Mouse (Mus musculus) heart, embryonic 12.5 days (tissue): ENCODE data around the gene Clp1. TPM values are rescaled to one million over a fixed set of nuclear protein-coding genes. Genes with fewer than 3 reads are reported as not detected.
A peak's percentile ranks its signal among the peaks of the same experiment; 100 is the strongest.

ENCODE experiments used
- ATAC-seq: fragments of 200-750 bp; cut with Nextera tagmentation; 2 replicates; pipeline ENCODE4 v1.8.0; 2017; ENCODE audit warnings: moderate TSS enrichment, moderate library complexity; ENCODE audit not compliant: insufficient number of reproducible peaks, low FRiP score
- H3K27ac ChIP-seq: fragments of 300-500 bp; sonication (generic); 2 replicates; pipeline ENCODE4 v1.5.1; 2016; ENCODE audit warnings: mild to moderate bottlenecking, moderate library complexity; ENCODE audit not compliant: poor library complexity, severe bottlenecking
- H3K27me3 ChIP-seq: fragments of 300-500 bp; sonication (generic); replicated peaks from 2 replicates; pipeline ENCODE4 v1.6.1; 2016; ENCODE audit warnings: mild to moderate bottlenecking, moderate library complexity
- H3K36me3 ChIP-seq: fragments of 300-500 bp; sonication (generic); 2 replicates; pipeline ENCODE4 v1.6.1; 2016; ENCODE audit warnings: mild to moderate bottlenecking, moderate library complexity
- H3K4me1 ChIP-seq: fragments of 300-500 bp; sonication (generic); replicated peaks from 2 replicates; pipeline ENCODE4 v1.6.1; 2016; ENCODE audit warnings: mild to moderate bottlenecking
- H3K4me2 ChIP-seq: fragments of 300-500 bp; sonication (generic); 2 replicates; pipeline ENCODE4 v1.6.1; 2016; ENCODE audit warnings: mild to moderate bottlenecking, moderate library complexity
- H3K4me3 ChIP-seq: fragments of 300-500 bp; sonication (generic); 2 replicates; pipeline ENCODE4 v1.5.1; 2016; ENCODE audit warnings: mild to moderate bottlenecking
- H3K9ac ChIP-seq: fragments of 300-500 bp; sonication (generic); 2 replicates; pipeline ENCODE4 v1.6.1; 2016; ENCODE audit warnings: mild to moderate bottlenecking, moderate library complexity
- H3K9me3 ChIP-seq: fragments of 300-500 bp; sonication (generic); replicated peaks from 2 replicates; pipeline ENCODE4 v1.6.1; 2016; ENCODE audit warnings: mild to moderate bottlenecking, moderate library complexity
- WGBS: fragments of 180-500 bp; shearing (Covaris S2); methylation state at CpG from one replicate; pipeline ENCODE4 v1.1.7; 2016; 5-methylcytosine and 5-hydroxymethylcytosine counted together
- polyA plus RNA-seq: library from polyadenylated mRNA; unstranded; fragments of >200 nt; fragmentation: Nextera tagmentation; extraction: Ambion mirVana; gene quantifications from 2 replicates; pipeline ENCODE4 v1.2.1, GENCODE M21; 2016

The Clp1 gene
- polyA plus RNA-seq, 1 experiment from 2014 or later: 23.6 TPM

DNA sequence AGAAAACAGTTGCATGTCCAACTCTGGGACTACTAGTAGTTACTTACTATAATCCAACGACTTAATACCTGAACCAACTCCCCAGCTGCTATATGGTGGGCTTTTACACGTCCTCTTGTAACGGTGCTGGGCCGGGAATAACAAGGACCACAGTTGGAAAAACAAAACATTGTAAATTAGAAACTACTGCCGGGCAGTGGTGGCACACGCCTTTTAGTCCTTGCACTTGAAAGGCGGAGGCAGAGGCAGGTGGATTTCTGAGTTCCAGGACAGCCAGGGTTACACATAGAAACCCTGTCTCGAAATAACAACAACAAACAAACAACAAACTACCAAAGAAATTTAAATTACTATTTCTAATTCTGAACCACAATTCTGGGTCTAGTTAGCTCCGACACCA lies 434 bp downstream of the Clp1 start:
- no peak overlapping the region for H3K27ac ChIP-seq
- ATAC-seq: no peak
- 3% methylated on average over 9 of the region's 9 CpGs for WGBS

DNA sequence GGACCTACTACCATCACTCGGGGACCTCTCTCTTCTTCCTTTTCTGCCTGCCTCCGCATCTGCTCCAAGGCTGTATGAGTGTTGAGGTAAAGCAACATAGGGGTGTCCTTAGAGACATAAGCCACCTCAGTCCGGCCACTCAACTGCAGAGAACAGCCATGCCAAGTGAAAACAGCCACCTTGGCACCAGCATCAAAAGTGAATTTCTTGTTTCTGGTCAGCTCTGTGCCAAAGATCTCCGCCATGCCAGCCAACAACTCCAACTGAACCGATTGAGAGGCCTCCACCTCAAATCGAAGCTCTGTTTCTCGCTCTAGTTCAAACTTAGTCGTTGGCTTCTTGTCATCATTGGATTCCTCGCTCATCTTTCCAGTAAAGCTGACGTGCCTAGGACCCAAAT lies 1.4 kb downstream of the Clp1 start:
- H3K27me3 ChIP-seq: no peaks in the 10 kb centered on the region
- ATAC-seq: no peak
- H3K4me3 ChIP-seq: no peak overlapping the region
- H3K9ac ChIP-seq: peak overlapping the region; percentile 41; the same call in 1 of the 2 replicates
- H3K27ac ChIP-seq: no peak overlapping the region
- peaks cover 33% of the 10 kb centered on the region for H3K36me3 ChIP-seq
- 90% methylated on average over 10 of the region's 10 CpGs for WGBS
- H3K4me1 ChIP-seq: peaks cover 17% of the 10 kb centered on the region
- H3K4me2 ChIP-seq: peak overlapping the region; percentile 81
- no peaks in the 10 kb centered on the region for H3K9me3 ChIP-seq

More for the DNA sequence above, 434 bp downstream of the Clp1 start:
- H3K4me2 ChIP-seq: peak overlapping the region; percentile 81
- peak overlapping the region; percentile 82 for H3K9ac ChIP-seq
- H3K4me1 ChIP-seq: peaks cover 17% of the 10 kb centered on the region
- H3K9me3 ChIP-seq: no peaks in the 10 kb centered on the region
- peaks cover 26% of the 10 kb centered on the region for H3K36me3 ChIP-seq
- peak overlapping the region; percentile 67 for H3K4me3 ChIP-seq
- H3K27me3 ChIP-seq: no peaks in the 10 kb centered on the region

DNA sequence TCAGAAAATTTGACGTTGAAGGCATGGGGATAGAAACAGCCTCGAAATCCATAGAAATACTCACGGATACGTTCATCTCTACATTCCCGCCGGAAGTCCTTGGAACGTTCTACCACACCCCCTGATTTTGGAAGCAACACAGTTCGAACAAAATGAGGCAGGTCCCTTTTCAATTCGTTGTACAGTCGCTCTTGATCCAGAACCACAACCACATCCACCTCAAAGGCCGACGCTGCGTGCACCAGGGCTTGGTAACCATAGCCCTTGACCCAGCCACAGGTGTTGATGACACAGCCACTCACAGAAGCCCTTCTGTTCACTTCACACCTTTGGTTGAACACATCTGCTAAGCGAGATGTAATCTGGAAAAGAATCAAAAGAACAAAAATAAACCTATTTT lies 3.3 kb downstream of the Clp1 start:
- ATAC-seq: no peak
- no peak overlapping the region for H3K9ac ChIP-seq
- H3K9me3 ChIP-seq: no peaks in the 10 kb centered on the region
- H3K4me2 ChIP-seq: no peak overlapping the region
- no peak overlapping the region for H3K4me3 ChIP-seq
- WGBS: 91% methylated on average over 14 of the region's 14 CpGs
- peaks cover 17% of the 10 kb centered on the region for H3K4me1 ChIP-seq
- H3K27me3 ChIP-seq: no peaks in the 10 kb centered on the region
- peaks cover 33% of the 10 kb centered on the region for H3K36me3 ChIP-seq
- H3K27ac ChIP-seq: no peak overlapping the region

DNA sequence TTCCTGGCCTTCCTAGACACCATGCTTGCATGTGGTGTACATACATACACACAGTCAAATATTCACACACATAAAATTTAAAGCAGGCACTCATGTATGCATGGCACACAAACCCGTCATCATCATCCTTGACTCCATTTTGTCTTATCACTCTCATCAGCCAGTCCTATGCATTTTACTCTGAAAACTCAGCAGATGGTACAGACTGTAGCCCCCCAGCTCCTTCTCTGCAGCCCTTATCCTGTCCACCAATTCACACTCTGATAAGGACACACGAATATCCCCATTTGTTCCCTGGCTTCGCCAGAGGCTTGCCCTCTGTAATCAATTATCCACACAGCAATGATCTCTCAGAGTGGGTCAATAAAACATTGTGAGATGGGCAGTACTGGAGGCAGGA lies 6.0 kb downstream of the Clp1 start:
- Histone ChIP-seq H3K9ac (no peak overlapping the region), H3K9me3 (no peaks in the 10 kb centered on the region), H3K4me2 (no peak overlapping the region), H3K27ac (no peak overlapping the region), H3K36me3 (peaks cover 33% of the 10 kb centered on the region), H3K4me1 (peaks cover 22% of the 10 kb centered on the region), H3K27me3 (no peaks in the 10 kb centered on the region), H3K4me3 (no peak overlapping the region)
- no peak for ATAC-seq
- 66% methylated on average over 3 of the region's 3 CpGs for WGBS

DNA sequence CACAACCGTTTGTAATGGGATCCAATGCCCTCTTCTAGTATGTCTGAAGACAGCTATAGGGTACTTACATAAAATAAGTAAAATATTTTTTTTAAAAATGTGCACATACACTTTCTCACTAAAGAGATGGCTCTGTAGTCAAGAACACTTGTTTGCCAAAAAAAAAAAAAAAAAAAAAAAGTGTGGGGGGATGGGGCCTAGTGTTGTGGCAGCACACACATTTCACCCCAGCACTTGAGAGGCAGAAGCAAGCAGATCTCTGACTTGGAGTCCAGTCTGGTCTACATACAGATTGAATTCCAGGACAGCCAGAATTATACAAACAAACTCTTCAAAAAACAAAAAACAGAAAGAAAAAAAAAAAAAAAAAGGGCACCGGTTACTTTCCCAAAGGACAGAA lies 6.4 kb downstream of the Clp1 start:
- H3K4me3 ChIP-seq: no peak overlapping the region
- 88% methylated on average over 2 of the region's 2 CpGs for WGBS
- no peaks in the 10 kb centered on the region for H3K9me3 ChIP-seq
- H3K4me2 ChIP-seq: no peak overlapping the region
- H3K9ac ChIP-seq: no peak overlapping the region
- H3K4me1 ChIP-seq: peaks cover 18% of the 10 kb centered on the region
- ATAC-seq: no peak
- H3K27me3 ChIP-seq: no peaks in the 10 kb centered on the region
- peaks cover 32% of the 10 kb centered on the region for H3K36me3 ChIP-seq
- no peak overlapping the region for H3K27ac ChIP-seq

DNA sequence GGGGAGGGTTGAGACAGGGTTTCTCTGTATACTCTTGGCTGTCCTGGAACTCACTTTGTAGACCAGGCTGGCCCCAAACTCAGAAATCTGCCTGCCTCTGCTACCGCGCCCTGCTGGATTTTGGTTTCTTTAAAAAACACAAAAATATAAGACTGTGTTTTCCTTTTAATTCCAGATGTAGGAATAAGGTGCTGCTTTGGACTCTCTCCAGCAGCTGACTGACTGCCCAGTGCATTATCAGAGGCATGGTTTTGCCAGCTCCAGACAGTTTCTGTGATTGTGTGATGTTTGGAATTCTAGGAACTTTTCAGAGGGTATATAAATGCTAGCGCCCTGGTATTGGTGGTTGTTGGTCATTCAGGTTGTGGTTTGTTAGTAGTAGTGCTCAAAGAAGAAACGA lies 9.8 kb downstream of the Clp1 start:
- ATAC-seq: no peak
- Histone ChIP-seq H3K4me1 (peaks cover 21% of the 10 kb centered on the region), H3K27ac (no peak overlapping the region), H3K27me3 (no peaks in the 10 kb centered on the region), H3K9me3 (no peaks in the 10 kb centered on the region), H3K9ac (no peak overlapping the region), H3K4me2 (no peak overlapping the region), H3K4me3 (no peak overlapping the region), H3K36me3 (peaks cover 11% of the 10 kb centered on the region)
- WGBS: 85% methylated on average over 4 of the region's 4 CpGs

DNA sequence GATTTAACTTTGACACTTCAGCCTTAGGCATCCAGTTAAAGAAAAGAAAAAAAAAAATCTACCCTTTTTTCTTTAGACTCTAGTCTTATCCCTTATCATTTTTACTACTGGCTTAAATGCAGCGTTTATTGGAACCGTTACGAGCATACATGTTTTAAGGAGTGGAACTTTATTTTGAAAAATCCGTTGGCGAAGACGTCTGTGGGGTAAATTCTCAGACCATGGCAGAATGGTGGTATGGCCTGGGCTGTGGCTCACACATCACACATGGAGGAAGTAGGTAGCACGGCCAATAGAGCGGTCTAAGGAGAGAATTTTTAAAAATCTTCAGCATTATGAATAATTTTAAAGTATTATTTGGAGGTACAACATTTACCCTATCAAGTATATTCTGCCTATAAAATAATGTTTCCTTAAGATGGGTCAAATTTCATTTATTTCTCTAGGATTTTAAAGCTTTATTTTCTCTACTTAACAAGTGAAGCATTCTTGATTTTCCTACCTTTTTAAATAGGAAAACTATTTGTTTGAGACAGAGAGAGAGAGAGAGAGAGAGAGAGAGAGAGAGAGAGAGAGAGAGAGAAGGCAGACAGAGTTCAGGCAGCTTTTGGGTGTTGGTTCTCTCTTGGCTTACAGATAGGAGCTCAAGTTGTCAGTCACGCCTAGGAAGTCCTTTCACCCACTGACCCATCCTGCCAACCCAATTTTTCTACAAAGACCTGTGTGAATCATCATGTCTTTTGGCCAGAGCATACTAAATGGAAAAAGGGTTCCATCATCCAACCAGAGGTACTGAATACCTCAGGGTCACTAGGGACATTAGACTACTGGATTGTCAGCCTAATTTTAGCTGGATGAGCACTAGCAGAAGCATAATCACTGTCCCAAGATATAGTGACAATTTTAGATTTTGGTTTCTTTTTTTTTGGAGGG lies 10.5 kb downstream of the Clp1 start:
- Histone ChIP-seq H3K27me3 (no peaks in the 10 kb centered on the region), H3K4me3 (peak overlapping the region; percentile 76), H3K4me2 (peak overlapping the region; percentile 92), H3K9me3 (no peaks in the 10 kb centered on the region), H3K9ac (peak overlapping the region; percentile 74), H3K4me1 (peaks cover 23% of the 10 kb centered on the region), H3K36me3 (peaks cover 8% of the 10 kb centered on the region), H3K27ac (peak overlapping the region; percentile 96)
- no peak for ATAC-seq
- 22% methylated on average over 9 of the region's 9 CpGs for WGBS

DNA sequence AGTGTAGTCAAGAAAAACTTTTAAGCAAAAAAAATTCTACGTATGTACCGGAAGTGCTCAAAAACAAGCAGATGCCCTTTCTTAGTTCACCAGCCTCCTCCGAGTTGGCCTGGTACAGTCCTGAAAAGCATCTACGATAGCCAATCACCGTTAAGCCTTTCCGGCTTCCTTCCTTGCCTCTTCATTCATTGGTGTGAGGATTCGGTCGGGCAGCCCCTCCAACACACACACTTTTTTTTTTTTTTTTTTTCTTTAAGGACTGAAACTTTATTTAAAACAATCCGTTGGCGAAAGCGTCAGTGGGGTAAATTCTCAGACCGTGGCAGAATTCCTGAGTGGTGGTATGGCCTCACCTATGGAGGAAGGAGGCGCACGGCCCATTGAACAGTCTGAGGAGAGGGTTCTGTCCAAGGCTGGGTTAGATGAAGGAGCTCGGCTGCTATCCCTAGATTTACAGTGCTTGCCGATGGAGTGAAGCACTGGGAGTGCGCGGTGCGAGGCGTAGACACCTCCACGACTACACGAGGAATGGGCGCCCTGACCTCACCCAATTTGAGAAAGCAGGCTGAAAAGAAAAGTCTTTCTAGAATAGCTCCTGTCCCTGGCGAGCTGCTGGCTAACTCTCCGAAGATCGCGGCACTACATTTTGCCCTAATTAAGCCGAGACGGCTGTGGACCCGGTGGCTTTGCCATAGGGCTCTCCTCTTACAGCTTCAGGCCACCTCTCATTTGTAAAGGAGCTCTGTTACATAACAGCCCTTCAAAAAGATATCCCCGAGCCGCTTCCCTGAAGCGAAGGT lies 11.4 kb downstream of the Clp1 start:
- Histone ChIP-seq H3K27me3 (no peaks in the 10 kb centered on the region), H3K9me3 (no peaks in the 10 kb centered on the region), H3K4me3 (peak overlapping the region; percentile 76), H3K4me2 (peak overlapping the region; percentile 92), H3K9ac (peak overlapping the region; percentile 94), H3K27ac (peak overlapping the region; percentile 96), H3K4me1 (peaks cover 23% of the 10 kb centered on the region), H3K36me3 (peaks cover 2% of the 10 kb centered on the region)
- under 1% methylated on average over 33 of the region's 33 CpGs for WGBS
- ATAC-seq: peak; percentile 93

DNA sequence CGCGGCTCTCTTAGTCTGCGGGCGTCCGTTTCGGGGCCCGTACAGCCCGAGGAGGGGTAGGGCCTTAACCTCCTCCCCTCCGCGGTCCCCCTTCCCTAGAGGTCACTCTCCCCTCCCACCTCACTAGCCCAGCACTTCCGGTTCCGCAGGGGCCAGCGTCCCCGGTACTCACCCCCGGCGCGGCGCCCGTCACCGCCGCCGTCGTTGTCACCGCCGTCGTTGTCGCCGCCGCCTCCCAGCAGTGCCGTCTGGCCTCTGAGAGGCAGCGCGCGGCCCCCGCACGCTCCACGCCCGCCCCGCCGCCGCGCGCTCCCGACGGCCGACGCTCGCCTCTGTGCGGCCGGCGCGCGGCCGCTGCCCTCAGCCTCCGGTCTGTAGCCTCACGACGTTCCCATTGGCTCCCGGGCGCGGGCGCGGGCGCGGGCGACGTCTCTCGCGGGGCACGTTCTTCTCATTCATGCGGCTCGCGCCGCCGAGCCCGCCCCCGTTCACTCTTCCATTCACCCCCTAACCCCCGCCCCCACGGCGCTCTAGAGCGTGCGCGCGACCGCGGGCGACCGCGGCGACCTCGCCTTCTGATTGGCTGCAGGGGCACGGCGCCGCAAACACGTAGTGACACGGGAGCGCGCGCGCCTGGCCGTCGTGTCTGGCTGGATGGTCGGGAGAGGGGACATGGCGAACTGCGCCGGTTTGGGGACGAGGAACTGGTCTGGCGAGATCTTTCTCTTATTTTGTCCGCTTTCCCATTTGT lies 12.2 kb downstream of the Clp1 start, which contains the start of gene Zdhhc5:
Zdhhc5 (minus strand) TSS at position 370 of the 751 bp plus-strand sequence.
- H3K9me3 ChIP-seq: no peaks in the 10 kb centered on the region
- peak; percentile 93 for ATAC-seq
- H3K36me3 ChIP-seq: peaks cover 10% of the 10 kb centered on the region

DNA sequence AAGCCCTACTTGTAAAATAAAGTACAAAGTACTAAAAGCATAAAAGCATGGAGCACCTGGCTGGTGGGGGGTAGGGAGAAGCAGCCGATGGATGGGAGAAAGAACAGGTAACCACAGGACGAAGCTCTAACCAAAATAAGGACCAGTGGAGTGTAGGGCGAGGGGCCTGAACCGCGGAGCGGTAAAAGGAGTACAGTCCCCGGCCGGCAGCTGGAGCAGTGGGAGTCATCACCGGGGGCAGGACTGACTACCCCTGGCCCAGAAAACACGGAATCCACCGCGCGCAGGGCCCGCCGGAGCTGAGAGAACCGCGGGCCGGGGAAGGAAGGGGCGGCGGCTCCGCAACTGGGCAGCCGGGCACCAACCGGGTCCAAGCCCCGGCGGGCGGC lies 12.7 kb downstream of the Clp1 start:
- H3K9me3 ChIP-seq: no peaks in the 10 kb centered on the region
- H3K4me1 ChIP-seq: peaks cover 23% of the 10 kb centered on the region
- peak overlapping the region; percentile 92 for H3K4me2 ChIP-seq
- H3K36me3 ChIP-seq: peaks cover 14% of the 10 kb centered on the region
- peak overlapping the region; percentile 96 for H3K27ac ChIP-seq
- WGBS: under 1% methylated on average over 24 of the region's 26 CpGs
- peak overlapping the region; percentile 76 for H3K4me3 ChIP-seq
- H3K9ac ChIP-seq: peak overlapping the region; percentile 94
- H3K27me3 ChIP-seq: no peaks in the 10 kb centered on the region
- ATAC-seq: no peak

More for the DNA sequence above, 12.2 kb downstream of the Clp1 start, which contains the start of gene Zdhhc5:
- Histone ChIP-seq H3K9ac (peak within 1 kb of the TSS; percentile 94), H3K4me2 (peak within 1 kb of the TSS; percentile 92), H3K4me1 (peaks cover 23% of the 10 kb centered on the region), H3K27me3 (no peaks in the 10 kb centered on the region), H3K27ac (peak within 1 kb of the TSS; percentile 96), H3K4me3 (peak within 1 kb of the TSS; percentile 76)
- under 1% methylated on average over 99 of the region's 107 CpGs for WGBS
